Mouse (Mus musculus): ENCODE results near the gene Pank3. TPM values are rescaled to one million over a fixed set of nuclear protein-coding genes. Genes with fewer than 3 reads are reported as not detected.
"Not testable (repeated sequence)": the region's sequence is repeated elsewhere in the genome, so short reads cannot be mapped to it uniquely, and the experiment has no call there.

Gene Pank3
- total RNA-seq, 2 experiments from 2014 or later, result 50.6 to 50.7 TPM

DNA sequence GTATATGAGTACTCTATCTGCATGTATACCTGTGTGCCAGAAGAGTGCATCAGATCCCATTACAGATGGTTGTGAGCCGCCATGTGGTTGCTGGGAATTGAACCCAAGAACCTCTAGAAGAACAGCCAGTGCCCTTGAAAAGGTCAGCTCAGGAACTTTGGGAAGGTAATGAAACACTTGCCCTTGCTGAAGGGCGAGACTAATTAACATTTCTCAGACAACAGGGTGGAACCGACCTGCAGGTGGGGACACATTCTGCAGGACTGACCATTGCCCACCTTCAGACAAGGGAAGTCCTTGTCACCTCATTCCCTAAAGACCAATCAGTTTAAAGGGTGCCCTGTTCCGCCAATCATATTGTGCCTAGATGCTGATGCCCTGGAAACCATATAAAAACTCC, 71.5 kb downstream of the Pank3 start:
- DNase-seq, result not testable (repeated sequence)

Small RNAs within 50 kb of the gene (microRNA-seq; reads per million reads assigned to microRNA genes)
- 6.5 reads per million, percentile 8 among the genes with 10 or more reads in this experiment for gene Mir103-1

Other genes starting within 250 kb of the Pank3 start
- gene Fbll1, start 29.4 kb downstream of the Pank3 start, total RNA-seq (2021), result 1 to 10 TPM; 1.2 to 2.4 TPM
- 10 to 100 TPM; 57.9 to 61.6 TPM for gene Rars, start 65.0 kb downstream of the Pank3 start, total RNA-seq (2021)
- gene Wwc1, start 211.0 kb downstream of the Pank3 start, total RNA-seq (2021), result 10 to 100 TPM; 34.1 to 35.0 TPM